Mouse (Mus musculus) MN1 (cell line): ENCODE measurements around the gene Tmem235.

Experiments used
- DNase-seq: peaks from one replicate; pipeline ENCODE4 v3.0.0-alpha.2; 2016; ENCODE audit warnings: low spot score

Tmem235 gene

DNA sequence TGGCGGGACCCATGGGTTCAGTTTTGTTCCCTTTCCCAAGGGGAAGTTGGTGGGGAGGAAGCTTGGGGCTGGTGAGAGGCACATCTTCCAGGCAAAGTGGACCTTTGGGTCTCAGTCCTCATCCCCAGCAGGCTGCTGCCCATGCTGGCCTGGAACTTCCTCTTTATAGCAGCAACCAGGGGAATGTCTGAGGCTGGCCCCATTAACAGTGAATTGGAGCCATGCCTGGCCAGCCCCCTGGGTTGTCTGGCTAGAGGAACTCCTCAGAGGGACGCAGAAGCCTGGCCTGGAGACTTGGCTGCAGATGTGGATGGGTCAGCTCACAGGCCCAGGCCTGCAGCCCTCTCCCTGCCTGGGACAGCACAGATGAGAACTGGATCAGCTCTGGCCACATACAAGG lies 4.3 kb downstream of the Tmem235 start:
- peak; percentile 52 for DNase-seq

DNA sequence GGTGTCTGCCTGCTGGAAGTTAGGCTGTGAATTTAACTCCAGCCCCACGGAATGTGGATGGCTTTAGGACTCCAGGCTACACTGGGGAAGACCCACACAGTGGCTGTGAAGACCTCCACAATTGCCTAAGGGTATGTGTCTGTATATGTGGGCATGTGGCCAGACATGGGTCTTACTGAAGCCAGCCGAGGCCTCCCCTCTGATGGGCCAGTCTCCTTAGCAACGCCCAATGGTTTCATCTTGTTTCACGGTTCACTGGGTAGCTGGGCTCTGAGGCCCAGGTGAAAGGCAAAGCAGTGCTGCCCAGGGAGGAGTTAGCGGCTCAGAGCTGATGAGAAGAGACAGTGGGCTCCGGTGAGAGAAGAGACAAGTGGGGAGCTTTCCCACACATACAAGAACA lies 5.4 kb downstream of the Tmem235 start:
- peak; percentile 47 for DNase-seq

DNA sequence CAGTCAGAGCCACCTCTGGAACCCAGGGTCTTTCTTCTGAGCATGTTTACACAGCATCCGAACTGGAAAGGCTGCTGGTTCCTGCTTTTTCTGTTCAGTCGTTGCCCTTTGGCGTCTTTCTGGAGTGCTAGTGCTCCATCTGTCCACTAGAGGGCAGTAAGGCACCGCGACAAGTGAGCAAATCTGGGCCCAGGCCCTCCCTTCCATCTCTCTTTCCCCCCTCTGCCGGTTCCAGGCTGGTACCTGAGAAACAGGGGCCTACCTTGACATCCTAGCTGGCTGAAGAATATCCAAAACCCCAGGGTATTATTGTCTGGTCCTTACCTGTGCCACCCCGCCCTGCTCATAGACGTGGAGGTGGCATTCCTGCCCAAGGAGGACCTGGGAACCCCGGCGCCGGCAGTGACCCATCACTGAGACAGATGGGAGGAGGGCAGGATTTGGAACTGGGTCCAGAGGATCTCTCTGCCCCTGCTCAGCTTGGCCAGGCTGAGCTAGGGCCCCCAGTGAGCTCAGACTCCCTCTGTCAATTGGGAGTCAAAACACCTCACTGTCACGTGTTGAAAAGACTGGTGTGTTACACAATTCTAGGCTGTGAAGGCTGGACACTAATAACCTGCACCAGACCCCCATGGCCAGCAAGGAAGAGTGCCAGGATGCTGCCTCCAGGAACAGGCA lies 10.3 kb downstream of the Tmem235 start:
- peak; percentile 79 for DNase-seq

DNA sequence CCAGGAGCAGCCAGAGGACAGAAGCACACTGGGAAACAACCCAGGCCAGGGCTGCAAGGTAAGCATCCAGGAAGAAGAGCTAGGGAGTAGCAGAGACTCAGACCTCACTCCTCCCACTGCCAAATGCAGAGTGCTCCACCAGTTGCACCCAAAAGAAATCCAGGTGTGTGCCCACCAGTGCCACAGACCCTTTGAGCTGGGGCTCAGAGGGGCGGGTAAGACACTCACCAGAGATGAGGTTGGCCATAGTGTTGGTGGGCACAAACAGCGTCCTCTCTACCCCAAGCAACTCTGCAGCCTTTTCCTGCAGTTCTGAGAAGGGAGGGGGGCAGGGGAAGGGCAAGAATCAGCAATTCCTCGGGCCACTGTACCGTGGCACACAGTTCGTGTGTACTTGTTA lies 10.8 kb downstream of the Tmem235 start:
- no peak for DNase-seq

DNA sequence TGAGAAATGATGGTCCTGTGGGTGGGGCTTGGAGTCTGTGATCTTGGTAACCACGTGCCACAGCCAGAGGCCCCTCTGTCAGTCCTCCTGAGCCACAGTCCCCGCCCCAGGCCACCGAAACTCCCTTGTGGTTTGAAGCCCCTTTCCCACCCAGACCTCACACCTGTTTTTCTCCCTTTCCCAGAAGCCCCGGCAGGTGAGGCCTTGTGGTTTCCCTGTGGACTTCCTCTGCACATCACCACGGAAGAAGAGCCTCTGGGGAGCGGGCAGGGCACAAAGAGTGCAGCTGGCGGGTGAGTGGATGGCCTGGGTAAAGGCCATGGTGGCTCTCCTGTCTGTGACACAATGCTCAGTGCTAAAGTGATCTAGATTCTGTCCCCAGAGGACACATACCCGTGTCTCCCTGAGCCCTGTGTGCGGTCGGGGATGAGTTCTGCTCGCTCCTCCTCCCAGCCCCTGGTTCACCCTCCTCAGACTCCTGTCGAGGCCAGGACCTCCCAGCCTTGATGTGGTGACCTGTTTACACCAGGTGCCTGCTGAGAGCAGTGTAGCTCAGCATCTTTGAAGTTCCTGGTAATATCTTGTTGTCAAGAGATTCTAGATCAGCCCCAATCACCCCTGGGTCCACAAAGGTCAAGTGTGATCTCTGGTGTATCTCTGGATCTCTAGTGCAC lies 11.5 kb downstream of the Tmem235 start:
- DNase-seq: no peak

GRCm38 (mm10) chr11:117872861-117873608 lies 12.5 kb downstream of the Tmem235 start, which contains the start of gene Tha1:
Tha1 (minus strand) TSS chr11:117873481.
- DNase-seq: peak; percentile 87

DNA sequence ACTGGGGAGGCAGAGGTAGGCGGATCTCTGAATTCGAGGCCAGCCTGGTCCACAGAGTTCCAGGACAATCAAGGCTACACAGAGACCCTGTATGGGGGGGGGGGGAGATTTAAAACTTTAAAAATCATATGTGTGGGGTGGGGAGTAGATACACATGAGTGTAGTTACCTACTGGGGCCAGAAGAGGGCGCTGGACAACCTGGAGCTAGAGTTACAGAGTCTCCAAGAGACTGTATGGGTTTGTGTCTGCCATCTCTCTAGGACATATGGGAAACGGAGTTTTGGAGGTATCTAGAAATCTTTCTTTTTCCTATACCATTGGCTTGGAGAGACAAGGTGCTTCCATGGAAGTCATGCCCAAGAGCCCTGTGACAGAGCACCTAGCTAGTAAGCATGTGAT lies 13.9 kb downstream of the Tmem235 start:
- no peak for DNase-seq

- DNase-seq: no peak
These were observed 15.1 kb downstream of the Tmem235 start for GRCm38 (mm10) chr11:117875681-117876080.

DNA sequence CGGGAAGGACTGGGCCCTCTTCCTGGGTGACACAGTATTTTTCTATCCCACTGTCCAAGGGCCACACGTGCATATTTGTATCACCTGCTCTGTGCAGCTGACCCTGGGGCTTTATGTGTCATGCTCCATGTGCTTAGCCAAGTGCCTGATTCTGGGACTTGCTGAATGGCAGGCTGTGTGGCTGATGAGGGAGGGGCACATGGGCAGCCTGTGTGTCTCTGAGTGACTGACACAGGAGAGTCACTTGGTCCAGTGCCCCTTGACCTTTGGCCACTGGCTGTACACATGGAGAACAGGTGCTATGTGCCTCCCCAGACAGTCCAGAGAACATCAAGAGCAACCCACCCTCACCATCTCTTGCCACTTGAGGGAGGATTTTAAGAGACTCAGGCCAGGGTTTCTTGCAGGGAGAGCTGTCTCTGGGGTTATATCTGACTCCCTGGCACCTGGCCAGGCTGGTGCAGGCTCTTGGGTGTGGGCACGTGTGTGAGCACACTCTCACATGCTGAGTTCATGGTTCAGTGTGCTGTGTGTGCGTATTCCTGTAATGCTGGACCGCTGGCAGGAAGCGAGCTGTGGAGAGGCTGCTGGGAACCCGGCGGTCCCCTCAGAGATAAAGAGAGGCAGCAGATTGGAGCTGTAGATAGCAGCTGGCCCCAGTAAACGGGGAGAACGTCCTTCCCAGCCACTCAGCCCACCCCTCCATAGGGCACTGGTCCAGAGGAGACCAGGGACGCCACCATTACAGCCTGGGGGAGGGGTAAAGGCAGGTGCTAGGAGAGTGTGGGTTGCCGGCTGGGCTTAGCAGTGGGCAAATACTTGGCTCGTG lies 17.6 kb downstream of the Tmem235 start:
- peak; percentile 86 for DNase-seq

DNA sequence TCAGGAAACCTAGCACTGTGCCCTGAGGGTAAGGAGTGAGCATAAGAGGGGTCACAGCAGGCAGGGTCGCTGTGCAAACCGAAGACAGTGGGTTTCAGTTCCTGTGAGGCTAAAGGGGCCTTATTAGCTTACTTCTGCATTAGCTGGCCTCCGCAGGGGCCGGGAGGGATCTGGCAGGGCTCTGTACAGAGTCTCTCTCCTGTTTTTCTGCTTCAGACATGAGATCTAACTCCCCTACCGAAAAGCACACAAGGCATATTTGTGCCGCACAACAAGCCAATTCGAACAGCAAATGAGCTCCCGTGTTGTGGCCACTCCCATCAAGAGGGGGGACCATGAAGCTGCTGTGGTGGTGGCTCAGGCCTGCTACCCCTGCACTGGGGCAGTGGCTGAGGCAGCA lies 18.3 kb downstream of the Tmem235 start:
- peak; percentile 42 for DNase-seq

DNA sequence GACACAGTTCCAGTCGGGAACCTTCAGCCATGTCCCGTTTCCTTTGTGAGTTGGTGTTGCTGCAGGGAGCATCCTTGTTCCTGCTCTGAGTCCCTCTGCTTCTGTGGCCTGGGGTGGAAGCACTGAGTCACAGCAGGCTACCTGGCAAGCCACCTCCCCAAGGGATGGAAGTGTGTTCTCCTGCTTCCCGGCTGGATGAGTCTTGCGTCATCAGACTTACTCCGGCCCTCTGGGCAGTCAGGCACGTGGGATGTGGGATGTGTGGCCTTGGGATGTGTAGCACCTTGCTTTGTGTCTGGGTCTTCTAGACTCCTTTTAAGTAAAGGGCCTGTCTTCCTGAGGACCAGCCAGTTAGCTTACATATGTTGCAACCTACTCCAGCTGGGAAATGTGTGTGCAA lies 19.1 kb downstream of the Tmem235 start:
- DNase-seq: peak; percentile 43

- no peak for DNase-seq
These were observed 19.9 kb downstream of the Tmem235 start for GRCm38 (mm10) chr11:117880336-117880976.

- peak; percentile 16 for DNase-seq
These were observed 20.4 kb downstream of the Tmem235 start for GRCm38 (mm10) chr11:117880977-117881358.

- peak; percentile 70 for DNase-seq
These were observed 21.2 kb downstream of the Tmem235 start for GRCm38 (mm10) chr11:117881787-117882186.

- peak; percentile 58 for DNase-seq
These were observed 21.7 kb downstream of the Tmem235 start for GRCm38 (mm10) chr11:117882208-117882607.

- DNase-seq: no peak
These were observed 25.4 kb downstream of the Tmem235 start for GRCm38 (mm10) chr11:117886000-117886399.

DNA sequence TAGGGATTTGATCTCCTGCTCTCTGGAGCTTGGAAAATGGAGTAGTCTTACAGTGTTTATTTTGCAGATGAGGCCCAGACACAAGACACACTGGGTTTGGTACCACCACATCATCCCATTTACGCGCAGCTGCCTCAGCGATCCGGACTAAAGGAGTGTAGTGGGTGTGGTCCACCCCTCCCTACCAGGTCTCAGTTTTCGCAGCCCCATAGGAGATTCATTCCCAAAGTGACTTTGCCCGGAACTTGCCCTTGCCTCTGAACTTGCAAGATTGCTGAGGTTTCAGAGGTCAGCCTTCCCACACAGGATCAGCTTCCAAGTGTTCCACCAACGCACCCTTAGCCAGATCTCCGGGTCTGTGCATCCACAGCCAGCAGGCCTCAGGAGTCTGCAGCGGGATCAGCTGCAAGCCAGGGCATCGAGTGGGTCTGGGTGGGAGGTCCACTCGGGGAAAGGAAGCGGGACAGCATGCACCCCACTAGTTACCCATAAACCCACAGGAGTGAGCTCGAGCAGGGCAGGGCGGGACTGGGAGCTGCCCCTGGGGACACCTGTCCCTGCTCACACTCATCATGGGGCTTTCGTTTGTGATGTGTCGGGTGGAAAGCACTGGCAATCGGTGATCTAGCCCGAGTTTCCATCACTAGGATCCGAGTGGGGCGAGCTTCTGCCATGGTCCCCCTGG lies 27.8 kb downstream of the Tmem235 start:
- DNase-seq: no peak

DNA sequence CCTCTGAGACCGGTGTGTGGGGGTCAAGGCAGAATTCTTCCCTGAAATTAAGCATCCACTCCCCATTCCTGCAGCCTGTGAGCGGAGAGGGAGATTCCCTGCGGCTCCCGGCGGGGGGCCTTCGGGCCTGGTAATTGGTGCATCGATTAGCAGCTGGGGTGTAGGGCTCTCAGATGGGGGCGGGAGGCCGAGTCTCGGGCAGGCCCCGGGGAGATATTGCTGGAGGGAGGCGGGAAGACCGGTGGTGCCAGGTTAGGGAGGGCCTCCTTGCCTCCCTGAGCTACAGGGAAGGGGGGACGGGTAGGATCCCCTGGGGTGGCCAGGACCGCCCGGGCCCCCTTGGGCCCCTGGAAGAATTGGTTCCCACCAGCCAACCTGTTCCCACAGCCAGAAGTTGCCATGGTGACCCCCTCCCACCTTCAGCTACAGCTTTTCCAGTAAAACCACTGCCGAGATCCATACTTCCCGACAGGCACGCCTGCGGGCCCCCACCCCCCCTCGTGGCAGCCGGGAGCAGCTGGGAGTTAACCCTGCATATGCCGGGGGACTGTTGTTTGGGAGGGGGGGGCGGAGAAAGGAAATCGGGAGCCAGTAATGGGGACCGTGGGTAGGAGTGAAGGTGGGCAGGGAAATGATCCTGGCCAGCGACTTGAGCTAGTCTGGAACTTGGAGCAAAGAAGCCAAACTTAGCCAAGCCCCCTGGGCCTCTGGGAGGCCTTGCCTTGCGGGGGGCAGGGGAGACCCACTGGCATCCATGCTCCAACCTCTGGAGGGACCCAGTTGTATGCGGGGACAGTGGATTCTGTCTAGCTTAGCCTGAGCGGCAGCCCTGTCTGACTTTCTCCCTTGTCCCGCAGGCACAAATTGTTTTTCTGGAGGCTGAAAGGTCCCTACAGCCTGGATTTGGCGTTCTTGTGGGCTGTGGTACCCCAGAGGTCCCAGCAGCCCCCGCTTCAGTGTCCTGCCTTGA lies 28.6 kb downstream of the Tmem235 start:
- DNase-seq: no peak

DNA sequence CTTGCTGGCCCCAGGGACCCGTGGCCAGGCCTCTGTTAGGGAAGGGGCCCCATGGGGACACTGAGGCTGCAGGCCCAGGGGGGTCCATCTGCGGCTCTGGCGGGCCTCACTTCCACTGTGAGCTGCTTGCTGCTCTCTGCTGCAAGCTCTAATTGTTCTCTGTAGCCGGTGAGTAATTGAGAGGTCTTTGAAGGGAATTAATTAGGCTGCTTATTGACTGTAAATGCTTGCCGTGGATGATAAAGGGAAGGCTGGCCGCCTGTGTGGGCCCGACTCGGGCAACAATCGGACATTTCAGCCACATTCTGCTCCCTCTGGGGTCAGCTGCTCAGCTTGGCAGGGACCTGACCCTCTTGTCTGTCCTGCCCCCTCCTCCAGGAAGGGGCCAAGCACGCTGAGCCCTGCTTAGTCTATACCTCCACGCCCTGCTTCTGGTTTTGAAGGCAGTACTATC lies 29.4 kb downstream of the Tmem235 start:
- peak; percentile 45 for DNase-seq
